Mouse (Mus musculus): Measurements from ENCODE around the gene C330007P06Rik. TPM values are rescaled to one million over a fixed set of nuclear protein-coding genes. Genes with fewer than 3 reads are reported as not detected.
"Not testable (repeated sequence)": the region's sequence is repeated elsewhere in the genome, so short reads cannot be mapped to it uniquely, and the experiment has no call there.

Gene C330007P06Rik
- 37.5 and 39.6 TPM in 2 replicates for polyA plus RNA-seq (2015; fragmentation: Nextera tagmentation; extraction: Ambion mirVana)

- 29% methylated on average over 8 of the region's 8 CpGs for WGBS
- Histone ChIP-seq H3K27ac (peak within 1 kb of the TSS; percentile 77), H3K4me3 (peak within 1 kb of the TSS; percentile 63), H3K36me3 (no peaks in the 10 kb centered on the region), H3K9me3 (no peaks in the 10 kb centered on the region), H3K4me2 (peak within 1 kb of the TSS; percentile 61), H3K4me1 (peaks cover 5% of the 10 kb centered on the region; the same call in 1 of the 2 replicates), H3K9ac (peak within 1 kb of the TSS; percentile 83), H3K27me3 (no peaks in the 10 kb centered on the region)
- 0 out of 2 replicates have a peak, but pooled peaks have one; percentile 15 for ATAC-seq (ENCODE audit: insufficient number of reproducible peaks, insufficient read depth, low FRiP score, low TSS enrichment, low read depth)
Measured at GRCm38 (mm10) chrX:36873765-36874164, at the start of gene C330007P06Rik, which contains the start of gene Ube2a. Gene C330007P06Rik, minus strand, starts transcription at chrX:36874111. Gene Ube2a, plus strand, starts transcription at chrX:36873900.

GRCm38 (mm10) chrX:36921346-36921745 is 47.4 kb upstream of the C330007P06Rik start:
- Histone ChIP-seq H3K9me3 (no peaks in the 10 kb centered on the region), H3K27me3 (no peaks in the 10 kb centered on the region), H3K9ac (no peak overlapping the region), H3K4me2 (no peak overlapping the region), H3K36me3 (no peaks in the 10 kb centered on the region), H3K4me1 (no peaks in the 10 kb centered on the region), H3K4me3 (no peak overlapping the region), H3K27ac (no peak overlapping the region)
- 88% methylated on average over 4 of the region's 4 CpGs for WGBS
- ATAC-seq (ENCODE audit: insufficient number of reproducible peaks, insufficient read depth, low FRiP score, low TSS enrichment, low read depth): no peak

GRCm38 (mm10) chrX:36917749-36918148 is 43.8 kb upstream of the C330007P06Rik start:
- Histone ChIP-seq H3K9me3 (no peaks in the 10 kb centered on the region), H3K27me3 (no peaks in the 10 kb centered on the region), H3K4me1 (no peaks in the 10 kb centered on the region), H3K4me3 (no peak overlapping the region), H3K27ac (no peak overlapping the region), H3K36me3 (no peaks in the 10 kb centered on the region), H3K9ac (no peak overlapping the region), H3K4me2 (no peak overlapping the region)
- 82% methylated on average over 1 of the region's 1 CpGs for WGBS
- ATAC-seq (ENCODE audit: insufficient number of reproducible peaks, insufficient read depth, low FRiP score, low TSS enrichment, low read depth): no peak

GRCm38 (mm10) chrX:36911343-36911742 is 37.4 kb upstream of the C330007P06Rik start:
- no peak overlapping the region for H3K27ac ChIP-seq
- no peaks in the 10 kb centered on the region for H3K9me3 ChIP-seq
- H3K4me2 ChIP-seq: no peak overlapping the region
- no peak overlapping the region for H3K9ac ChIP-seq
- H3K4me1 ChIP-seq: no peaks in the 10 kb centered on the region
- WGBS: 52% methylated on average over 12 of the region's 12 CpGs
- no peak overlapping the region for H3K4me3 ChIP-seq
- H3K36me3 ChIP-seq: no peaks in the 10 kb centered on the region
- ATAC-seq (ENCODE audit: insufficient number of reproducible peaks, insufficient read depth, low FRiP score, low TSS enrichment, low read depth): no peak
- H3K27me3 ChIP-seq: no peaks in the 10 kb centered on the region

GRCm38 (mm10) chrX:36906539-36906938 is 32.6 kb upstream of the C330007P06Rik start:
- Histone ChIP-seq H3K36me3 (no peaks in the 10 kb centered on the region), H3K27me3 (no peaks in the 10 kb centered on the region), H3K9me3 (no peaks in the 10 kb centered on the region), H3K9ac (no peak overlapping the region), H3K4me1 (no peaks in the 10 kb centered on the region), H3K4me2 (no peak overlapping the region), H3K27ac (no peak overlapping the region), H3K4me3 (no peak overlapping the region)
- ATAC-seq (ENCODE audit: insufficient number of reproducible peaks, insufficient read depth, low FRiP score, low TSS enrichment, low read depth): no peak
- WGBS: 45% methylated on average over 5 of the region's 5 CpGs

GRCm38 (mm10) chrX:36903115-36903768 is 29.3 kb upstream of the C330007P06Rik start:
- Histone ChIP-seq H3K9me3 (no peaks in the 10 kb centered on the region), H3K9ac (peak overlapping the region; percentile 73), H3K27me3 (no peaks in the 10 kb centered on the region), H3K36me3 (no peaks in the 10 kb centered on the region), H3K4me3 (peak overlapping the region; percentile 55), H3K4me1 (no peaks in the 10 kb centered on the region), H3K27ac (peak overlapping the region; percentile 64; the same call in 1 of the 2 replicates), H3K4me2 (peak overlapping the region; percentile 70)
- 26% methylated on average over 31 of the region's 32 CpGs for WGBS
- ATAC-seq (ENCODE audit: insufficient number of reproducible peaks, insufficient read depth, low FRiP score, low TSS enrichment, low read depth): peak; percentile 85

GRCm38 (mm10) chrX:36902321-36903114 is 28.6 kb upstream of the C330007P06Rik start, which contains the start of gene Nkrf:
Gene Nkrf, minus strand, starts transcription at chrX:36902899.
- Histone ChIP-seq H3K27ac (peak within 1 kb of the TSS; percentile 64; the same call in 1 of the 2 replicates), H3K36me3 (no peaks in the 10 kb centered on the region), H3K4me1 (no peaks in the 10 kb centered on the region), H3K27me3 (no peaks in the 10 kb centered on the region), H3K4me3 (peak within 1 kb of the TSS; percentile 55), H3K9me3 (no peaks in the 10 kb centered on the region), H3K4me2 (peak within 1 kb of the TSS; percentile 70), H3K9ac (peak within 1 kb of the TSS; percentile 73)
- peak; percentile 74; the same call in 1 of the 2 replicates for ATAC-seq (ENCODE audit: insufficient number of reproducible peaks, insufficient read depth, low FRiP score, low TSS enrichment, low read depth)
- WGBS: 24% methylated on average over 35 of the region's 47 CpGs

- Histone ChIP-seq H3K4me2 (peak overlapping the region; percentile 70), H3K27ac (no peak overlapping the region), H3K9me3 (no peaks in the 10 kb centered on the region), H3K27me3 (no peaks in the 10 kb centered on the region), H3K36me3 (no peaks in the 10 kb centered on the region), H3K4me3 (peak overlapping the region; percentile 55), H3K9ac (peak overlapping the region; percentile 73), H3K4me1 (no peaks in the 10 kb centered on the region)
- 35% methylated on average over 3 of the region's 3 CpGs for WGBS
- no peak for ATAC-seq (ENCODE audit: insufficient number of reproducible peaks, insufficient read depth, low FRiP score, low TSS enrichment, low read depth)
Measured at GRCm38 (mm10) chrX:36901655-36902054, 27.7 kb upstream of the C330007P06Rik start.

GRCm38 (mm10) chrX:36898931-36899330 is 25.0 kb upstream of the C330007P06Rik start:
- not testable (repeated sequence) for H3K9me3 ChIP-seq; H3K4me1 ChIP-seq; H3K27me3 ChIP-seq; H3K9ac ChIP-seq; ATAC-seq (ENCODE audit: insufficient number of reproducible peaks, insufficient read depth, low FRiP score, low TSS enrichment, low read depth); H3K4me3 ChIP-seq; H3K4me2 ChIP-seq; H3K36me3 ChIP-seq; H3K27ac ChIP-seq
- WGBS: 29% methylated on average over 1 of the region's 1 CpGs

GRCm38 (mm10) chrX:36884719-36885118 is 10.8 kb upstream of the C330007P06Rik start:
- Histone ChIP-seq H3K27me3 (no peaks in the 10 kb centered on the region), H3K4me3 (no peak overlapping the region), H3K9ac (no peak overlapping the region), H3K27ac (no peak overlapping the region), H3K4me2 (no peak overlapping the region), H3K36me3 (peaks cover 5% of the 10 kb centered on the region), H3K4me1 (no peaks in the 10 kb centered on the region), H3K9me3 (no peaks in the 10 kb centered on the region)
- ATAC-seq (ENCODE audit: insufficient number of reproducible peaks, insufficient read depth, low FRiP score, low TSS enrichment, low read depth): no peak
- 86% methylated on average over 1 of the region's 1 CpGs for WGBS

- peak overlapping the region; percentile 63 for H3K4me3 ChIP-seq
- H3K27ac ChIP-seq: peak overlapping the region; percentile 77
- H3K36me3 ChIP-seq: no peaks in the 10 kb centered on the region
- H3K9ac ChIP-seq: peak overlapping the region; percentile 83
- H3K27me3 ChIP-seq: no peaks in the 10 kb centered on the region
- 0 out of 2 replicates have a peak, but pooled peaks have one; percentile 20 for ATAC-seq (ENCODE audit: insufficient number of reproducible peaks, insufficient read depth, low FRiP score, low TSS enrichment, low read depth)
- peak overlapping the region; percentile 61 for H3K4me2 ChIP-seq
- peaks cover 5% of the 10 kb centered on the region; the same call in 1 of the 2 replicates for H3K4me1 ChIP-seq
- H3K9me3 ChIP-seq: no peaks in the 10 kb centered on the region
- WGBS: 18% methylated on average over 33 of the region's 36 CpGs
Measured at GRCm38 (mm10) chrX:36874704-36875128, 805 bp upstream of the C330007P06Rik start.

All from embryonic facial prominence, embryonic 13.5 days (tissue).